Mouse (Mus musculus) bone marrow, adult 2 months (tissue): ENCODE results near the gene Nfkbil1.

Experiments
- CTCF ChIP-seq: fragments of 200-500 bp; IDR thresholded peaks from 2 replicates; pipeline ENCODE4 v1.5.1; 2011; ENCODE audit warnings: low read length, control low read depth; ENCODE audit not compliant: control insufficient read depth, insufficient read depth
- POLR2A ChIP-seq: fragments of 200-500 bp; IDR thresholded peaks from 2 replicates; pipeline ENCODE4 v1.6.1; 2011; ENCODE audit warnings: low read depth, mild to moderate bottlenecking, control low read depth, low read length, borderline replicate concordance; ENCODE audit not compliant: control insufficient read depth

GRCm38 (mm10) chr17:35231022-35231421 lies 4.6 kb downstream of the Nfkbil1 start:
- TF ChIP-seq CTCF (no peak), POLR2A (no peak)
